Mouse (Mus musculus): ENCODE results near the gene Tdrd5. TPM values are rescaled to one million over a fixed set of nuclear protein-coding genes. Genes with fewer than 3 reads are reported as not detected.

Tdrd5 gene
- total RNA-seq, 4 experiments from 2014 or later, result not detected

Other genes with a start within 250 kb of the Tdrd5 start
- not detected for gene Fam163a, start 98.6 kb downstream of the Tdrd5 start, total RNA-seq (2022)
- not detected for gene Nphs2, start 7.1 kb upstream of the Tdrd5 start, total RNA-seq (2022)
- gene Gm2000, start 62.4 kb upstream of the Tdrd5 start, total RNA-seq (2022), result 100 to 1,000 TPM; 369 to 503 (median 449) TPM
- gene Axdnd1, start 117.5 kb upstream of the Tdrd5 start, total RNA-seq (2022), result not detected
- gene Soat1, start 170.7 kb upstream of the Tdrd5 start, total RNA-seq (2022), result 1 to 10 TPM; 2.2 to 6.3 (median 4.4) TPM
- 10 to 100 TPM; 40.9 to 54.1 (median 47.2) TPM for gene Gm10031, start 220.3 kb upstream of the Tdrd5 start, total RNA-seq (2022)